Mouse (Mus musculus) kidney, adult 2 months (tissue): ENCODE data around the gene Dsn1.

ENCODE experiments used
- CTCF ChIP-seq: fragments of 200-500 bp; conservative IDR thresholded peaks from 2 replicates; pipeline ENCODE4 v1.5.1; 2011; ENCODE audit warnings: low read depth, mild to moderate bottlenecking, control low read depth, low read length, moderate library complexity, mixed read lengths; ENCODE audit not compliant: insufficient read depth, insufficient read length
- POLR2A ChIP-seq: fragments of 200-500 bp; IDR thresholded peaks from one replicate; pipeline ENCODE4 v1.6.1; 2011; ENCODE audit warnings: low read depth, low read length, control low read depth

DNA sequence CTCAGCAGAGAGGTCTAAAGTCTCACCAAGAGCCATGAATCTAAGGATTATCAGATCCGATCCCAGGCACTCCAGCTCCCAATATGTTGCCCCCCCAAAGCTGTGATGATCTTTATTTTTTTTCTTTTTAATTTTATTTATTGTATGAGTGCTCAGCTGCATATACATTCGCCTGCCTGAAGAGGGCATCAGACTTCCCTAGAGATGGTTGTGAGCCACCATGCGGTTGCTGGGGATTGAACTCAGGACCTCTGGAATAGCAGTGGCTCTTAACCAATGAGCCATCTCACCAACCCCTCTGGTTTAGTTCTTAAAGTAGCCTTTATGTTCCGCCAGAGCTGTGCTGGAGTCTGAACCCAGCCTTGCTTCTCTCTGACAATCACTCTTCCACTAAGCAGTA, 46.8 kb upstream of the Dsn1 start:
- TF ChIP-seq CTCF (0 out of 2 replicates have a peak, but pooled peaks have one; percentile 11), POLR2A (no peak)
